Mouse (Mus musculus) G1E (cell line): ENCODE results near the gene Basp1. TPM values are rescaled to one million over a fixed set of nuclear protein-coding genes. Genes with fewer than 3 reads are reported as not detected.

ENCODE experiments used
- ATAC-seq: 2 replicates; pipeline ENCODE4 v1.8.0; 2016; ENCODE audit warnings: mild to moderate bottlenecking; ENCODE audit not compliant: insufficient number of reproducible peaks, poor library complexity, low FRiP score, severe bottlenecking; ENCODE audit errors: extremely low read depth
- DNase-seq: peaks from one replicate; pipeline ENCODE4 v3.0.0; 2012; ENCODE audit warnings: low spot score
- H3K27me3 ChIP-seq: 2 replicates; pipeline ENCODE4 v1.6.1; 2012; ENCODE audit warnings: mild to moderate bottlenecking, low read length, inconsistent platforms; ENCODE audit not compliant: insufficient read depth
- H3K36me3 ChIP-seq: replicated peaks from 2 replicates; pipeline ENCODE3; 2012; ENCODE audit warnings: mild to moderate bottlenecking, inconsistent platforms
- H3K4me1 ChIP-seq: 2 replicates; pipeline ENCODE4 v1.6.1; 2012; ENCODE audit warnings: low read depth, low read length, inconsistent platforms, mixed read lengths; ENCODE audit not compliant: insufficient read depth
- H3K4me3 ChIP-seq: 2 replicates; pipeline ENCODE4 v1.5.1; 2012; ENCODE audit warnings: low read depth, mild to moderate bottlenecking, inconsistent platforms, low read length, moderate library complexity, mixed read lengths
- H3K9me3 ChIP-seq: replicated peaks from 2 replicates; pipeline ENCODE4 v1.6.1; 2012; ENCODE audit warnings: inconsistent platforms
- CTCF ChIP-seq: IDR thresholded peaks from 2 replicates; pipeline ENCODE4 v1.5.1; 2012; ENCODE audit warnings: low read depth, low read length, inconsistent platforms, mixed read lengths
- GATA1 ChIP-seq: IDR thresholded peaks from 2 replicates; pipeline ENCODE4 v1.6.1; 2012; ENCODE audit warnings: borderline replicate concordance, low read length, inconsistent platforms, mixed read lengths
- GATA2 ChIP-seq: IDR thresholded peaks from 2 replicates; pipeline ENCODE4 v1.6.1; 2012; ENCODE audit warnings: low read depth, low read length, inconsistent platforms, borderline replicate concordance
- POLR2AphosphoS5 ChIP-seq: IDR thresholded peaks from 2 replicates; pipeline ENCODE4 v1.6.1; 2012; ENCODE audit warnings: low read depth, low read length, inconsistent platforms; ENCODE audit not compliant: insufficient replicate concordance
- TAL1 ChIP-seq: conservative IDR thresholded peaks from 2 replicates; pipeline ENCODE4 v1.6.1; 2012; ENCODE audit warnings: low read depth, low read length, inconsistent platforms, mixed read lengths
- polyA plus RNA-seq: library from polyadenylated mRNA; stranded (reverse); fragments of >175 nt; gene quantifications from 2 replicates; pipeline ENCODE4 v1.2.3, GENCODE M21; 2012
- total RNA-seq, 2 experiments: library from RNA; stranded (forward) in 1 of 2; stranded (reverse) in 1 of 2; fragments of 200-1000 nt in 1 of 2; fragments of >200 nt in 1 of 2; fragmentation: Nextera tagmentation in 1 of 2; gene quantifications; 2 replicates each; pipeline ENCODE4 v1.2.3; 2014 to 2017

The Basp1 gene
- total and polyA plus RNA-seq, 3 experiments, result not detected

- DNase-seq, result no peak
- Histone ChIP-seq H3K4me1 (no peaks in the 10 kb centered on the region), H3K4me3 (no peak overlapping the region), H3K9me3 (peaks cover 30% of the 10 kb centered on the region), H3K27me3 (no peaks in the 10 kb centered on the region), H3K36me3 (no peaks in the 10 kb centered on the region)
- no peak for ATAC-seq
- TF ChIP-seq POLR2AphosphoS5 (no peak), CTCF (no peak), GATA2 (no peak), GATA1 (no peak), TAL1 (no peak)
These were observed 1.4 kb downstream of the Basp1 start for GRCm38 (mm10) chr15:25412171-25412641.

DNA sequence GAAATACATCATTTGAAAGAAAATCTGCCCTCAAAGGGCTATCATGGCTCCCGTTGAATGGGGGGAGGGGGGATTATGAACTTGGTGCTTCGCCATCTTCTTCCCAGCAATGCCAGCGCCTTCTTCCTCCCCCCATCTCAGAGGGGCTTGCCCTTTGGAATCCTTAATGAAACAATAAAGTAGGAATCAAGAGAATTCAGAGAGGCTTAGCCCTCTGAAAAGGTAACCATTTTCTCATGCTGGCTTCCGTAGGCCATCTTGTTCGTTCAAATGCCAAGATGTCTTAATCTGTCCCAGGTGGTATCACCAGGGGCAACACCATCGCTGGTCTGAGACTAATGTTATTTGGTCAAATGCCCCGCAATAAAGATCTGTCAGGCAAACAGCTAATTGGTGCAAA, 2.1 kb downstream of the Basp1 start:
- no peaks in the 10 kb centered on the region for H3K4me1 ChIP-seq
- no peaks in the 10 kb centered on the region for H3K27me3 ChIP-seq
- H3K36me3 ChIP-seq, result no peaks in the 10 kb centered on the region
- H3K9me3 ChIP-seq, result peaks cover 30% of the 10 kb centered on the region
- TF ChIP-seq POLR2AphosphoS5 (no peak), CTCF (no peak), GATA2 (no peak), TAL1 (no peak), GATA1 (no peak)
- H3K4me3 ChIP-seq, result no peak overlapping the region
- no peak for DNase-seq
- no peak for ATAC-seq

GRCm38 (mm10) chr15:25405926-25406325, 7.6 kb downstream of the Basp1 start:
- ATAC-seq (no peak), DNase-seq (no peak)
- Histone ChIP-seq H3K4me1 (no peaks in the 10 kb centered on the region), H3K27me3 (no peaks in the 10 kb centered on the region), H3K36me3 (no peaks in the 10 kb centered on the region), H3K4me3 (no peak overlapping the region), H3K9me3 (peaks cover 17% of the 10 kb centered on the region)
- TF ChIP-seq GATA2, result no peak
- TF ChIP-seq GATA1, result no peak
- TF ChIP-seq POLR2AphosphoS5, result no peak
- no peak for TF ChIP-seq CTCF
- TF ChIP-seq TAL1, result no peak

- no peak for TF ChIP-seq CTCF
- TF ChIP-seq GATA1, result no peak
- no peak for TF ChIP-seq GATA2
- no peak for TF ChIP-seq POLR2AphosphoS5
- TF ChIP-seq TAL1, result no peak
- H3K36me3 ChIP-seq, result no peaks in the 10 kb centered on the region
- no peaks in the 10 kb centered on the region for H3K27me3 ChIP-seq
- H3K4me3 ChIP-seq, result no peak overlapping the region
- no peak for ATAC-seq
- DNase-seq, result no peak
- H3K4me1 ChIP-seq, result no peaks in the 10 kb centered on the region
- peaks cover 17% of the 10 kb centered on the region for H3K9me3 ChIP-seq
These were observed 9.7 kb downstream of the Basp1 start for GRCm38 (mm10) chr15:25403879-25404278.

- Histone ChIP-seq H3K27me3 (no peaks in the 10 kb centered on the region), H3K9me3 (peaks cover 17% of the 10 kb centered on the region), H3K4me3 (no peak overlapping the region), H3K4me1 (no peaks in the 10 kb centered on the region), H3K36me3 (no peaks in the 10 kb centered on the region)
- DNase-seq (no peak), ATAC-seq (no peak)
- no peak for TF ChIP-seq TAL1
- TF ChIP-seq POLR2AphosphoS5, result no peak
- TF ChIP-seq CTCF, result no peak
- TF ChIP-seq GATA2, result no peak
- no peak for TF ChIP-seq GATA1
These were observed 11.6 kb downstream of the Basp1 start for GRCm38 (mm10) chr15:25402001-25402400.

GRCm38 (mm10) chr15:25400276-25400675, 13.3 kb downstream of the Basp1 start:
- no peak for ATAC-seq
- no peak for TF ChIP-seq GATA1
- no peak for TF ChIP-seq CTCF
- no peak for TF ChIP-seq GATA2
- TF ChIP-seq TAL1, result no peak
- TF ChIP-seq POLR2AphosphoS5, result no peak
- Histone ChIP-seq H3K9me3 (peaks cover 17% of the 10 kb centered on the region), H3K27me3 (no peaks in the 10 kb centered on the region), H3K4me1 (no peaks in the 10 kb centered on the region), H3K36me3 (no peaks in the 10 kb centered on the region), H3K4me3 (no peak overlapping the region)
- DNase-seq, result no peak
